Mouse (Mus musculus) heart, embryonic 10.5 days (tissue): ENCODE results near the gene Hnrnpul2. TPM values are rescaled to one million over a fixed set of nuclear protein-coding genes. Genes with fewer than 3 reads are reported as not detected.
"Not testable (repeated sequence)": the region's sequence is repeated elsewhere in the genome, so short reads cannot be mapped to it uniquely, and the experiment has no call there.

ENCODE experiments used
- DNase-seq: peaks from one replicate; pipeline ENCODE4 v3.0.0-alpha.2; 2017; ENCODE audit warnings: low spot score
- H3K27ac ChIP-seq: fragments of 300-500 bp; sonication (generic); 2 replicates; pipeline ENCODE4 v1.5.1; 2016; ENCODE audit warnings: mild to moderate bottlenecking
- H3K27me3 ChIP-seq: fragments of 300-500 bp; sonication (generic); 2 replicates; pipeline ENCODE4 v1.6.1; 2016; ENCODE audit warnings: mild to moderate bottlenecking; ENCODE audit not compliant: poor library complexity, insufficient read depth, severe bottlenecking
- H3K36me3 ChIP-seq: fragments of 300-500 bp; sonication (generic); 2 replicates; pipeline ENCODE4 v1.6.1; 2016; ENCODE audit warnings: mild to moderate bottlenecking, moderate library complexity
- H3K4me1 ChIP-seq: fragments of 300-500 bp; sonication (generic); 2 replicates; pipeline ENCODE4 v1.6.1; 2016; ENCODE audit warnings: mild to moderate bottlenecking
- H3K4me3 ChIP-seq: fragments of 300-500 bp; sonication (generic); 2 replicates; pipeline ENCODE4 v1.5.1; 2016; ENCODE audit warnings: mild to moderate bottlenecking, moderate library complexity
- H3K9me3 ChIP-seq: fragments of 300-500 bp; sonication (generic); 2 replicates; pipeline ENCODE4 v1.6.1; 2016; ENCODE audit warnings: mild to moderate bottlenecking, moderate library complexity
- WGBS: fragments of 180-500 bp; shearing (Covaris S2); methylation state at CpG from one replicate; pipeline ENCODE4 v1.1.7; 2016; 5-methylcytosine and 5-hydroxymethylcytosine counted together
- polyA plus RNA-seq: library from polyadenylated mRNA; unstranded; fragments of >200 nt; fragmentation: Nextera tagmentation; extraction: Ambion mirVana; gene quantifications from 2 replicates; pipeline ENCODE4 v1.2.1, GENCODE M21; 2016

Gene Hnrnpul2
- polyA plus RNA-seq, 1 experiment from 2014 or later = 4.6 TPM

DNA sequence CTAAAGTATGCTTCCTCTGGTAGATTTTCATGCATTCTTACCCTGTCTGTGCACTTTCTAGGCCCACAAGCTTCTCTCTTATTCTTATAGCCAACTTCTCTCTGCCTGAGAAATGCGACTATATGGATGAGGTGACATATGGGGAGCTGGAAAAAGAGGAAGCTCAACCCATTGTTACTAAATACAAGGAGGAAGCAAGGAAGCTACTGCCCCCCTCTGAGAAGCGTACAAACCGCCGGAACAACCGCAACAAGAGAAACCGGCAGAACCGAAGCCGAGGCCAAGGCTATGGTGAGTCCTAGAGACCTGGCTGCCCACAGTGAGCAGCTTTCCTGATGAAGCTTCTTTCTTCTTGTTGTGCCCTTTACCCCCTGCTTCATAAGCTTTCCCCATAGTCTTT is 9.8 kb downstream of the Hnrnpul2 start, which contains the start of gene AC129217.1:
Gene AC129217.1 (plus strand): TSS at position 114 of the 400 bp plus-strand sequence.
- H3K27ac ChIP-seq = no peak within 1 kb of the TSS
- no peaks in the 10 kb centered on the region for H3K9me3 ChIP-seq
- H3K36me3 ChIP-seq = peaks cover 100% of the 10 kb centered on the region
- no peak for DNase-seq
- no peak within 1 kb of the TSS for H3K4me3 ChIP-seq
- no peaks in the 10 kb centered on the region for H3K4me1 ChIP-seq
- H3K27me3 ChIP-seq = no peaks in the 10 kb centered on the region
- 93% methylated on average over 8 of the region's 8 CpGs for WGBS

DNA sequence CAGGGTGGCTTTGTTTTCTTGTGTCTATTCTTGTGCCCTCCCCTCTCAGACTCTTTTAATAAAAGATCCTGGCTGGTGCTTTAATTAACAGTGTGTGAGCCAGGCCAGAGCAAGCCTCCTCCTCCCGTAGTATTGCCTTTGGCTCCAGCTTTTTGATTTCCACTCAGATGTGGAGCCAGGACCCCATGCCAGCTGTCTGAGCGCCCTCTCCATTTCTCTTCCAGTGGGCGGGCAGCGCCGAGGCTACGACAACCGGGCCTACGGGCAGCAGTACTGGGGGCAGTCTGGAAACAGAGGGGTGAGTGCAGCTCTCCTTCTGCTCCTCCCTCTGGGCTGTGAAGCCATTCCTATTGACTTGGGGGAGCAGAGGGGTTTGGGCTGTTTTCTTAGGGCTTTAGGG is 10.9 kb downstream of the Hnrnpul2 start:
- Histone ChIP-seq H3K36me3 (peaks cover 100% of the 10 kb centered on the region), H3K27me3 (no peaks in the 10 kb centered on the region), H3K4me3 (no peak overlapping the region), H3K27ac (no peak overlapping the region), H3K9me3 (no peaks in the 10 kb centered on the region), H3K4me1 (no peaks in the 10 kb centered on the region)
- WGBS = 96% methylated on average over 8 of the region's 8 CpGs
- no peak for DNase-seq

DNA sequence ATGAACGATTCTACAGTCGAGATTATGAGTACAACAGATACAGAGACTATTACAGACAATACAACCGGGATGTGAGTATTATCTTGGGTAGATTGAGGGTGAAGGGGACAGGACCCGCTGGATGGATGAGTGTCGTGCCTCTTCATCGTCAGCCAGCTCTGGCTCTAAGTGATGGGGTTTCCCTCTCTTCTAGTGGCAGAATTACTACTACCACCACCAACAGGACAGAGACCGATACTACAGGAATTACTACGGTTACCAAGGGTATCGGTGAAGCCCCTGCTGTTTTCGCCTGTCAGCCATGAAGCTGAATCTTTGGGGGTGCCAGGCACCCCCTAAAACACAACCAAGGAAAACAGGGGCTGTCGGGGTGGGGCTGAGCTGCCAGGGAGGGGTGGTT is 11.5 kb downstream of the Hnrnpul2 start:
- Histone ChIP-seq H3K36me3 (peaks cover 98% of the 10 kb centered on the region), H3K27ac (no peak overlapping the region), H3K4me3 (no peak overlapping the region), H3K27me3 (no peaks in the 10 kb centered on the region), H3K9me3 (no peaks in the 10 kb centered on the region), H3K4me1 (no peaks in the 10 kb centered on the region)
- no peak for DNase-seq
- 89% methylated on average over 11 of the region's 11 CpGs for WGBS

DNA sequence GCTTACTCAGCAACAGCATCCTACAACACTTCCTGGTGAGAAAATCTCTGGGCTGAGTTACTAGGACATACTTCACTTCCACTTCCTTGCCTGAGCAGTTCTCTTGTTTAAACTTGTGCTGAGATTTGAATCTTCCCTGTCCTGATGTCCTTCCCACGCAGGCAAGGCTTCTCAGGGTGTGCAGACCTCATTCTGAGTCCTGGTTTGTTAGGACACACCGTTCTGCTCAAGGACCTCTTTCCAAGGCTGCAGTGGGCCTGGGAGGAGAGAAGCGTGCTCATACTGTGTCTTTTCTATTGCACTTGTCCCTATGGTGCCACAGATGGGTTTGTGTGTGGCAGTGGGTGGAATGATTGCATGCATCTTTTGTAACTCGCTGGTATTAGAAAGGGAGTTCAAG is 13.2 kb downstream of the Hnrnpul2 start:
- H3K9me3 ChIP-seq = no peaks in the 10 kb centered on the region
- peaks cover 82% of the 10 kb centered on the region for H3K36me3 ChIP-seq
- no peaks in the 10 kb centered on the region for H3K27me3 ChIP-seq
- peaks cover 8% of the 10 kb centered on the region; the same call in 1 of the 2 replicates for H3K4me1 ChIP-seq
- H3K27ac ChIP-seq = no peak overlapping the region
- H3K4me3 ChIP-seq = no peak overlapping the region
- 90% methylated on average over 4 of the region's 4 CpGs for WGBS
- DNase-seq = no peak

DNA sequence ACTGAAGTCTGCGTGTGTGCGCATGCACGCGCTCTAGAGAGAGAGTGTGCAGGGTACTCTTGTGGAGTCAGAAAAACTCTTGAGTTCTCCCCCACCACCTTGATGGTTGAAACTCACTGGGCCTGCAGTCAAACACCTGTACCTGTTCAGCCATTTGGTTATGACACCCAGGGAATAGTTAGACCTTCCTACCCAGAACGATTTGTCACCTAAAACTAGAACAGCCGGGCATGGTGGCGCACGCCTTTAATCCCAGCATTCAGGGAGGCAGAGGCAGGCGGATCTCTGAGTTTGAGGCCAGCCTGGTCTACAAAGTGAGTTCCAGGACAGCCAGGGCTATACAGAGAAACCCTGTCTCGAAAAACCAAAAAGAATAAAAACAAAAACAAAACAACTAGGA is 16.5 kb downstream of the Hnrnpul2 start:
- H3K36me3 ChIP-seq = peaks cover 51% of the 10 kb centered on the region
- not testable (repeated sequence) for DNase-seq, H3K27ac ChIP-seq, H3K4me3 ChIP-seq, H3K27me3 ChIP-seq, H3K9me3 ChIP-seq
- WGBS = 94% methylated on average over 10 of the region's 10 CpGs
- peaks cover 41% of the 10 kb centered on the region for H3K4me1 ChIP-seq

DNA sequence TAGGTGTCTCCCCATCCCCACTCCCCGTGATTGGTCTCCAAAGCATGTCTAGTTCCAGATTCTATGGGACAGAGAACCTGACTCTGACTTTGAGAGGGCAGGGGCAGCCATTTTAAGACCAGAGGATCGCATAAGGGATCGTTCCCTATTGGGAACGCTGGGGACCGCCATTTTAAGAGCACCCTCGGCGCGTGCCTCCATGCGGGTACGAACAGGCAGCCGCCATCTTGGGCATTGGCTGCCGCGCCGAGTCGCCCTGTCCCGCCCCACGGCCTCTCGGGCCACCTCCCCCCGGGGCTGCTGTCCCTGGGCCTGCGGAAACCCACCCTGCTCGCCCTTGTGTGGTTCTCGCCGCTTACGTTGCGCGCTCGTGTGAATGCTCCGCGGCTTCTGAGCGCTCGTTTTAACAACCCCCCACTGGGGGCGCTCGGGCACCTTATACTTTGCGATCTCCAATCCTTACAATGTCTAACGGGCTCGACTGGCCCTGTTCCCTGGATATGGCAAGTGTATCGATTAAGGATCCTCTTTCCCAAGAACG is 17.5 kb downstream of the Hnrnpul2 start, which contains the start of gene Bscl2:
Gene Bscl2 (plus strand): TSS at position 217 of the 541 bp plus-strand sequence.
- Histone ChIP-seq H3K4me3 (peak within 1 kb of the TSS; percentile 69), H3K4me1 (peaks cover 41% of the 10 kb centered on the region), H3K9me3 (no peaks in the 10 kb centered on the region), H3K27me3 (no peaks in the 10 kb centered on the region), H3K27ac (peak within 1 kb of the TSS; percentile 98), H3K36me3 (peaks cover 45% of the 10 kb centered on the region)
- DNase-seq = peak; percentile 93
- WGBS = under 1% methylated on average over 38 of the region's 38 CpGs

DNA sequence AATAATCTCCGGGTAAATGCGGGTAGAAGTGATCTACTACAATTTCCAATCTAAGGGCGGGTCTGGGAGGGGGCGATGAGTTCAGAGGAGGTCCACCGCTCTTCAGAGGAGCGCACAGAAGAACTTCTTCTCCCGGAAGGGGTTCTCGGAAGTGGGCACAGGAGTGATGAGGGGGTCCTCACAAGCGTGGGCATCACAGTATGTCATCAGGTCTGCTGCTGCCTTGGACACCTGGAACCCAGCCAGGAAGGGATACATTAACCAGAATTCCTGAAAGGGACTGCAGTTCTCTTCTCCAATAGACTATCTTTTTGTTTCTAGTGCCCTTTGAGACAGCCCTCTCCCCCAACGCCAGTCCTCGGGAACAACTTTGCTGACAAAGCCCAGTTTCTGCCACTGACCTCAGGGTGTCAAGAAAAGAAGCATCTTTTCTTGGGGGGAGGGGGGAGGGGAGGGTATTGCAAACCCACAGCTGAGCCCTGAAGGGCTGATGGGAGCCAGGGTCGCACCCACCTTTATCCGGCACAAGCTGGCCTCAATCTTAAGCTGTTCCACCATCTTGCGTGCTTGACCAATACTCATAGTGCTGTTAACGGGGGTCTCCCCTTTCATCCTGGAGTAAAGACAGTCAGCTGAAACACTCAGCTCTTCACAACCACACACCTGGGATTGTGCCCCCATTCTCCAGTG is 18.4 kb downstream of the Hnrnpul2 start:
- WGBS = 24% methylated on average over 15 of the region's 15 CpGs
- peaks cover 44% of the 10 kb centered on the region for H3K36me3 ChIP-seq
- no peak for DNase-seq

DNA sequence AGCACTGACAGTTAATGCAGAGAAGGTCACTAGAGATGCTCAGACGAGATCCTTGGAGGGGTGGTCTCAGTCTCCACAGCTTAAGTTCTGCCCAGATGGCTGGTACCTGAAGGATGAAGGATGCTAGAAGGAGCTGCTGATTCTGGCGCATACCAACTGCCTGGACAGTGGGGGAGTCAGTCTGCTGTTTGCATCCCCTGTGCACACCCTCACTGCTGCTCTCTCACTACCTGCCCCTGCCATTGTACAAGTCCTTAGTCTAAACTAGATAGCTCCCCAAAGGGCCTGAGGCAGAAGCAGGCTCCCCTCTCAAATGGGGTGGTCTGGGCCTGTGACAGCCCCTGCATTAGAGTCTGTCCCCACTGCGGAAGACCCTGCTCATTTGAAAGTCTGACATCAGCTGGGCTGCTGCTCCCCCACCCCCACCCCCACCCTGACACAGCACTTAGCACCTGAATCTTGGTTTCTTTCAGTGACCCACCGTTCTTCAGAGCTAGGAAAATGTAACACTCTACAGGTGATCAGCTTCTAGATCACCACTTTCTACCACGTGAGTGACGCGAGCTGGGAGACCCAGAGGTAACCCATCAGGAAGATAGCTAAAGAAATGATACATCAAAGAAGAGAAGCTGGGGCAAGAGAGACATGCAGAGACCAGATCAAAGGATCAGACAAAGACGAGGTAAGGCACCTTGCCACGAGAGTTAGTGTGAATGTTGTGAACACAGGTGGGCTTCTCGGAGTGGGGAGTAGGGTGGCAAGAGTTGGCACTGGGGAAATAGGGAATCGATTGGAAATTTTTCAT is 19.5 kb downstream of the Hnrnpul2 start, which contains the start of gene Gng3:
Gene Gng3 (minus strand): TSS at position 92 of the 805 bp plus-strand sequence.
- peaks cover 41% of the 10 kb centered on the region for H3K4me1 ChIP-seq
- 43% methylated on average over 11 of the region's 11 CpGs for WGBS
- peak within 1 kb of the TSS; percentile 69 for H3K4me3 ChIP-seq
- DNase-seq = no peak
- no peaks in the 10 kb centered on the region for H3K27me3 ChIP-seq
- peaks cover 33% of the 10 kb centered on the region for H3K36me3 ChIP-seq
- peak within 1 kb of the TSS; percentile 98 for H3K27ac ChIP-seq
- H3K9me3 ChIP-seq = no peaks in the 10 kb centered on the region

More for the DNA sequence above, 18.4 kb downstream of the Hnrnpul2 start:
- H3K4me3 ChIP-seq = peak overlapping the region; percentile 69
- H3K27ac ChIP-seq = peak overlapping the region; percentile 98
- no peaks in the 10 kb centered on the region for H3K9me3 ChIP-seq
- H3K4me1 ChIP-seq = peaks cover 41% of the 10 kb centered on the region
- no peaks in the 10 kb centered on the region for H3K27me3 ChIP-seq

DNA sequence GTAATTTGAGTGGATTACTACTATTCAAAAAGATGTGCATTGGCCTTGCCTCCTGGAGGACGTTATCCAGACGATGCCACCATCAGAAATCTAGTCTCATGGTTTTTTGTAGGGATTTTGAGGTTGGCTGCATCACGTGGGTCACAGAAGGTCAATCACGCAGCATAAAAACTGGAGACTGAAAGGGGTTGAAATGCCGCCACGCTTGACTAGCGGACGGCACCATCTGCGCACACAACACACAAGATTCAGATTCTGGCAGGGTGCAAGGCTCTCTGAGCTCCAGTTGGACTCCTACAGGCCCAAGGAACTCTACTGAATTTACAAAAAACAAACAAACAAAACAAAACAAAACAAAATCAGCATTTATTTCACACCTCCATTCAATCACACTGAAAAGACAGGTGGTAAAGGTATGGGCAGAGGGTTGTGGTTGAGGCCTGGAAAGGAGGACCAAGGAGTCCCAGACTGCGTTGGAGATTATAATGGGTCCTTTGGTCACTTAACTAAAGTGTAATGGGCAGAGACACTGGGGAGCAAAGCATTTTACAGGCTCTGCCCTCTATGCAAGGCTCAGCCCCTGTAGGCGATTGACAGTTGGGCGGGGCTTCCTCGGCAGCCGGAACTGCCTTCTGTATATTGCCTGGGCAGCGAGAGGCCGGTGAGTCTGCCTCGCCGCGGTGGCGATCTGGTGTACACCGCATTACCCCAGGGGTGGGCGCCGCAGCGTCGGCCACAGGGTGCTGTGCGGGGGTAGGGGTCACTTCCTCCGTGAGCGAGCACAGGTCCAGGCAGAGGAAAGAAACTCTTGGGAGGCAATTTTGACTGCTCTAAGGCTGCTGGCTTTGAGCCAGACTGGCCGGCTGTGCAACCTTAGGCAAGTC is 20.3 kb downstream of the Hnrnpul2 start:
- 24% methylated on average over 29 of the region's 29 CpGs for WGBS
- Histone ChIP-seq H3K27ac (peak overlapping the region; percentile 85), H3K4me3 (peak overlapping the region; percentile 60), H3K27me3 (no peaks in the 10 kb centered on the region), H3K4me1 (peaks cover 41% of the 10 kb centered on the region), H3K36me3 (peaks cover 24% of the 10 kb centered on the region), H3K9me3 (no peaks in the 10 kb centered on the region)
- DNase-seq = peak; percentile 92

DNA sequence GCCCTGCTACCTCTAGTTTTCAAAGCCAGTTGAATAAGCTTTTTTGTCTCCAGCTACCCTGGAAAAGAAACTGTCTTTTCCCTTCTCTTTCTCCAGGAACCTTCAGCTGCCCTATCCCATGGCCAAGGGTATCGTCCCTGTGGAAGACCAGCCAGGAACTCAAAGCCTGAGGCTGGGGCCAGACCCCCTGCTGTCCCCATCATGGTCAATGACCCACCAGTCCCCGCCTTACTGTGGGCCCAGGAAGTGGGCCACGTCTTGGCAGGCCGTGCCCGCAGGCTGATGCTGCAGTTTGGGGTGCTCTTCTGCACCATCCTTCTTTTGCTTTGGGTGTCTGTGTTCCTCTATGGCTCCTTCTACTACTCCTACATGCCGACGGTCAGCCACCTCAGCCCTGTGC is 21.2 kb downstream of the Hnrnpul2 start:
- Histone ChIP-seq H3K4me3 (peak overlapping the region; percentile 60), H3K36me3 (peaks cover 22% of the 10 kb centered on the region), H3K27me3 (no peaks in the 10 kb centered on the region), H3K4me1 (peaks cover 41% of the 10 kb centered on the region), H3K27ac (peak overlapping the region; percentile 85; the same call in 1 of the 2 replicates), H3K9me3 (no peaks in the 10 kb centered on the region)
- WGBS = 88% methylated on average over 7 of the region's 7 CpGs
- no peak for DNase-seq

DNA sequence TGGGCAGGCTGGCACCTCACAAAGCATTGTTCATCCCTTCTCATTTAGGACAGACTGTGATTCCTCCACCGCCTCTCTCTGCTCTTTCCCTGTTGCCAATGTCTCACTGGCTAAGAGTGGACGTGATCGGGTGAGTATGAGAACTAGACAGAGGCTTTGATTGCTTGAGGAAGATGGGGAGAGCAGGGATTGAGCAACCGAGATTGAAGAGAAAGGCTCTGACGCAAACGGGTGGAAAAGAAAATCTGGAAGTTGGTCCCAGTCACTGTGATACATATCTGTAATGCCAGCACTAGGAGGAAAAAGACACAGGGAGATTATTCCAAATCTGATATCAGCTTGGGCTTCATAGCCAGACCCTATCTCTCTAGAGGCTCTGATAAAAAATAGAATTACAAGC is 23.2 kb downstream of the Hnrnpul2 start:
- H3K9me3 ChIP-seq = no peaks in the 10 kb centered on the region
- H3K4me1 ChIP-seq = peaks cover 33% of the 10 kb centered on the region
- H3K36me3 ChIP-seq = peaks cover 38% of the 10 kb centered on the region
- H3K27me3 ChIP-seq = no peaks in the 10 kb centered on the region
- 85% methylated on average over 6 of the region's 6 CpGs for WGBS
- H3K27ac ChIP-seq = no peak overlapping the region
- H3K4me3 ChIP-seq = no peak overlapping the region
- DNase-seq = no peak

DNA sequence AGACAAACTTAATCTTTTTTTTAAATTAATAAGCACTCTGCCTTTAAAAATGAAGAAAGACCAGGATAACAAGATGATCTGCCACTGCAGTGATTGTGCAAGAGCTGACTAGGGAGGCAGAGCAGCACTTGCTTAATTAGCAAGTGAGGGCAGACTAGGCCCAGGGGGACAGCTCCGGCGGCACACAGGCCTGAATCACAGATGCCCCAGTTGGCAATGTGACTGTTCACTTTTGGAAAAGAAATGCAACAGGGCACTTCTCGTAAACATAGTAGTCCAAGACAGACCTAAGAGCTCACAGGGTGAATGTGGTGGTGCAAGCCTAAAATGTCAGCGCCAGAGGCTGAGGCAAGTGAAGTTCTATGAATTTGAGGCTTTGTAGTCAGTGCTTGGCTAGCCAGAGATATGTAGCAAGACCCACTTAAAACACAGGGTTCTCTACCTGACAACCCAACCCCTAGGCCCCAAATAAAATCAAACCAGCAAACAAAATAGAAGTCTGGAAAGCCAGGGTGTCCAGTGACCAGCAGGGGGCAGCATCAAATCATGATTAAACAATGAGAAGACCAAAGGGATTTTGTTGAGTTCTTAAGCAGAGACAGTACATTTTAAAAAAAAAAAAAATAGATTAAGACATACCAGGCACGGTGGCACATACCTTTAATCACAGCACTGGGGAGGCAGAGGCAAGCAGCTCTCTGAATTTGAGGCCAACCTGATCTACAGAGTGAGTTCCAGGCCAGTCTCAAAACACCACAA is 24.7 kb downstream of the Hnrnpul2 start:
- Histone ChIP-seq H3K4me3 (no peak overlapping the region), H3K27ac (no peak overlapping the region), H3K9me3 (no peaks in the 10 kb centered on the region), H3K36me3 (peaks cover 45% of the 10 kb centered on the region), H3K27me3 (no peaks in the 10 kb centered on the region), H3K4me1 (peaks cover 18% of the 10 kb centered on the region)
- DNase-seq = no peak
- 58% methylated on average over 5 of the region's 5 CpGs for WGBS
